Mouse (Mus musculus): ENCODE results near the gene Mvk.

DNA sequence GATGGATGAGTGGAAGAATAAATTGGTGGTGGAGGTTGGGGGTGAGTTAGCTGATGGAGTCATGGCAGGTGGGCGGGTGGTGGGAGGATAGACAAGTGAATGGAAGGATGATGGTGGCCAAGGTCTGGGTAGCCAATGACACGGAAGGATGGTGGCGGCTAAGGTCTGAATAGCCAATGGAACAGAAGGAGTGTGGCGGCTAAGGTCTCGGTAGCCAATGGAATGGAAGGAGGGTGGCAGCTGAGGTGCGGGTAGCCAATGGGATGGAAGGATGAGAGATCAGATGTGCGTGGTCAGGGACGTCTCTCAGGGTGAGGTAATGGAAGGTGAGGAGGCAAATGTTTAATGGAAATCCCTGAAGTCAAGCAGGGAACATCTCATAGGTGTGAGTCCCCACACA, 46.2 kb downstream of the Mvk start:
- TF ChIP-seq POLR2A (IDR thresholded peaks at IDR 0.05; ENCODE audit: low read depth, low read length) (no peak), CTCF (IDR thresholded peaks at IDR 0.05; ENCODE audit: borderline replicate concordance, insufficient read depth, low read length) (no peak)
